Mouse (Mus musculus) testis, adult 2 months (tissue): ENCODE data around the gene Tnik. TPM values are rescaled to one million over a fixed set of nuclear protein-coding genes. Genes with fewer than 3 reads are reported as not detected.

ENCODE experiments used
- H3K27ac ChIP-seq: fragments of 200-500 bp; 2 replicates; pipeline ENCODE4 v1.5.1; 2012; ENCODE audit warnings: low read depth, low read length; ENCODE audit not compliant: control insufficient read depth, insufficient read depth
- H3K27me3 ChIP-seq: fragments of 200-500 bp; 2 replicates; pipeline ENCODE4 v1.6.1; 2012; ENCODE audit warnings: mild to moderate bottlenecking, low read length, moderate library complexity; ENCODE audit not compliant: control insufficient read depth, insufficient read depth
- H3K36me3 ChIP-seq: fragments of 200-500 bp; 2 replicates; pipeline ENCODE4 v1.6.1; 2012; ENCODE audit warnings: mild to moderate bottlenecking, low read length; ENCODE audit not compliant: control insufficient read depth, insufficient read depth
- H3K4me1 ChIP-seq: fragments of 200-500 bp; 2 replicates; pipeline ENCODE4 v1.6.1; 2012; ENCODE audit warnings: low read length; ENCODE audit not compliant: control insufficient read depth, insufficient read depth
- H3K4me3 ChIP-seq: fragments of 200-500 bp; 2 replicates; pipeline ENCODE4 v1.5.1; 2012; ENCODE audit warnings: low read depth, mild to moderate bottlenecking, low read length, moderate library complexity, mixed read lengths; ENCODE audit not compliant: control insufficient read depth
- CTCF ChIP-seq: fragments of 200-500 bp; IDR thresholded peaks from 2 replicates; pipeline ENCODE4 v1.5.1; 2012; ENCODE audit warnings: low read depth, mild to moderate bottlenecking, inconsistent platforms, low read length, moderate library complexity; ENCODE audit not compliant: control insufficient read depth, insufficient read depth, insufficient replicate concordance
- POLR2A ChIP-seq: fragments of 200-500 bp; IDR thresholded peaks from 2 replicates; pipeline ENCODE4 v1.6.1; 2012; ENCODE audit warnings: low read depth, mild to moderate bottlenecking, inconsistent platforms, low read length, moderate library complexity; ENCODE audit not compliant: control insufficient read depth
- polyA plus RNA-seq: library from polyadenylated mRNA; depleted of rRNA; stranded (reverse); fragments of >200 nt; gene quantifications from 2 replicates; pipeline ENCODE4 v1.2.3, GENCODE M21; 2012

The Tnik gene
- polyA plus RNA-seq, 1 experiment, result 7.4 TPM

DNA sequence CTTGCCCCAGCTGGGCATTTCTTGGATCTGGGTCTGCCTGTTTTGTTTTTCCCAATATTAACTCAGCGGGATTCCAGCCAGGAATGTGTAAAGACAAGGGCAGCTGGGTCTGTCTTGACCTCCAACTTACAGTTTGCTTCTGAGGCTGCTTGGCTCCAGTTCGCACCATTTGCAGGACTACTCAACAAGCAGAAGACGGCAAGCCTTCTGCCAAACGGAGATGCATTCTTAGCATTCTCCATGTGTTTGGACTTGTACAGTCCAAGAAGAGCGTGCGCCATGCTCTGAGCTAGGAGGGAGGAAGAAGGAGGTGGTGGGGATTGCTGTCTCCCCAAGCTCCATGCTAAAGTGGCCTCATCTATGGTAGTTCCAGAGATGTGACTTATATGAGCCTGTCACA, 70.9 kb downstream of the Tnik start:
- Histone ChIP-seq H3K36me3 (no peaks in the 10 kb centered on the region), H3K27ac (no peak overlapping the region), H3K4me1 (no peaks in the 10 kb centered on the region), H3K4me3 (no peak overlapping the region), H3K27me3 (no peaks in the 10 kb centered on the region)
- no peak for TF ChIP-seq CTCF
- no peak for TF ChIP-seq POLR2A

DNA sequence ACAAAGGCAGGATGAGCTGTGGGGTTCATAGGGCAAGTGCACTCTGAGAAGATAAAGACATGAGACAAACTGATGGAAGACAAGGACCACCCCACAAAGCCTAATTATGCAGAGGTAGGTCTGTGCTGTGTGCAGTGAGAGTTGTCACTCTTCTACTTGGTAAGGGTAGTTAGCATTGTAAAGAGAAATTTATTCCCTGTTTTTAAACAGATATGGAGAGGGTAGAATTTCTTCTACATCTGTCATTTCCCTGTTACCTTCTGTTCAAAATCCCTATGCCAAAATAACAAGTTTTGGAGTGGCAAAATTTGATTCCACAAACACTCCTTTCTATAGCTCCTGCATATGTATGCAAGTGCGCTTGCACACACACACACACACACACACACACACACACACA, 71.5 kb downstream of the Tnik start:
- TF ChIP-seq CTCF, result no peak
- TF ChIP-seq POLR2A, result no peak
- no peaks in the 10 kb centered on the region for H3K4me1 ChIP-seq
- H3K36me3 ChIP-seq, result no peaks in the 10 kb centered on the region
- no peaks in the 10 kb centered on the region for H3K27me3 ChIP-seq
- H3K4me3 ChIP-seq, result no peak overlapping the region
- no peak overlapping the region for H3K27ac ChIP-seq

DNA sequence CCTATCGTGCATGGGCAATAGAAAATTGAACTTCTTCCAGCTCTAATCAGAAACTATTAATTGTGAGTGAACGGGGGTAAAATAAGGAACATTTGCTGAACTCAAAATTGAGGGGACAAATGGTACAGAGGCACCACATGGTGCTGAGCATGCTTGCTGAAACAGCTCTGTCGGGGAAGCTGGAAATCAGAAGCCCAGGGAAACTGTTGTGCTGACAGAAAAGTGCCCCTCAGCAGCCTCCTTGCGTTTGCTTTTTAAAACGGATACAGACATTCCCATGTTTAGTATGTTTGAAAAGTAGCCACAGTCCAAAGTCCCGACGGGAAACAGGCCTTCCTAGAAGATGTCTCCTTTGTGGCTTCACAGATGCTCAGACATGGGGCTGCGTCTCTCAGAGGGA, 77.1 kb downstream of the Tnik start:
- Histone ChIP-seq H3K27ac (no peak overlapping the region), H3K27me3 (no peaks in the 10 kb centered on the region), H3K4me1 (no peaks in the 10 kb centered on the region), H3K36me3 (no peaks in the 10 kb centered on the region), H3K4me3 (no peak overlapping the region)
- TF ChIP-seq POLR2A (no peak), CTCF (no peak)

DNA sequence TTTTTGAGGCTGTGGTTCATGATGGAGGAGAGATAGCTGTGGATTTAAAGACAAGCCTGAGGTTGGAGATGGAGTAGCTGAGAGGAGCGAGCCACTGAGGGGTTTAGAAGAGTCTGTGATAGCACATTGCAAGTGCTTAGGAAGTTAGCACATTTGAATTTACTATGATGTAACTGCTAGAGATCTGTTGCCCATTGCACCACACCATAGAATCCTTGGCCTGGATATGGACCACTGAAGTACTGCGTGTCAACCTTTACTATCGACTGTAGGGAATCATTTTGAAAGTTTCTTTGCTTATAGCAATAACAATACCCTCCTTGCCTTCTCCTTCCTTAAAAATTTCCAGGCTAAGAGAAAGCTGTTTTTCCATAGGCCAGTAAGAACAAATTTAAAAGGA, 80.2 kb downstream of the Tnik start:
- H3K4me3 ChIP-seq, result no peak overlapping the region
- H3K4me1 ChIP-seq, result no peaks in the 10 kb centered on the region
- no peaks in the 10 kb centered on the region for H3K36me3 ChIP-seq
- no peaks in the 10 kb centered on the region for H3K27me3 ChIP-seq
- TF ChIP-seq CTCF (no peak), POLR2A (no peak)
- no peak overlapping the region for H3K27ac ChIP-seq

DNA sequence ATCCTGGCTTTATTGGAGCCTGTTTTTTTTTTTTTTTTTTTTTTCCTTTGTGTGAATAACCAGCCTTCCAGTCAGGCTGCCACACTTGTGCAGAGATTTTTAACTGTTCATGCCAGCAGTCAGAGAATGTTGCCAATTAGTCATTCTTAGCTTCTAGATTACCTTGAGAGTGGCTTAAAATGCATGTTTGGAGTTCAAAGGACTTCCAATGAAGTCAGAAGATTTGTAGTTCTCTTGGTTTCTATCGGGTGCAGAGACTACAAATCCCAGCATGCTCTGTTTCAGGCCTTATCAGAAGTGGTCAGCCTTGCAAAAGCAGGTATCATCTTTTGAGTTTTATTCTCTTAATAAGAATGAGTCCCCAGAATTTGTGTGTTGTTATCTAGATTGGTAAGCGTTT, 80.6 kb downstream of the Tnik start:
- no peaks in the 10 kb centered on the region for H3K36me3 ChIP-seq
- no peaks in the 10 kb centered on the region for H3K4me1 ChIP-seq
- H3K27me3 ChIP-seq, result no peaks in the 10 kb centered on the region
- no peak overlapping the region for H3K27ac ChIP-seq
- TF ChIP-seq CTCF (no peak), POLR2A (no peak)
- no peak overlapping the region for H3K4me3 ChIP-seq

DNA sequence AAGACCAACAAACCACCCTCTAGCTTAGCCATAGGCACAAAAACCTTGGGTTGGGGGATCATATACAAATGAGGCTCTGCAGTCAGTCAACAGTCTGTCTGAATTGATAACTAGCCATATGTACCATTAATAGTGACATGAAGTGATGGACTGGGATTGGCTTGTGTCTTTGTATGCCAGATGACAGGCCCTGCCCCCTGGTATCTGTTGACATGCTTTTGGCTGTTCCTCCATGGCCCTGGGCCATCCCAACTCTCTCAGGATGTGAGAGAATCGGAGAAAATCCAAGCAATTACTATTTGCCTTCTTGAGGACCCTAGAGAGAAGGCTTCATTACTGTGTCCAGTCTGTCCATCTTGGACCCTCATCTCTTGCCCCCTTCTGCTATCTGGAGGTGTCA, 82.4 kb downstream of the Tnik start:
- H3K36me3 ChIP-seq, result no peaks in the 10 kb centered on the region
- no peak overlapping the region for H3K4me3 ChIP-seq
- no peak overlapping the region for H3K27ac ChIP-seq
- TF ChIP-seq CTCF, result no peak
- TF ChIP-seq POLR2A, result no peak
- no peaks in the 10 kb centered on the region for H3K4me1 ChIP-seq
- H3K27me3 ChIP-seq, result no peaks in the 10 kb centered on the region

DNA sequence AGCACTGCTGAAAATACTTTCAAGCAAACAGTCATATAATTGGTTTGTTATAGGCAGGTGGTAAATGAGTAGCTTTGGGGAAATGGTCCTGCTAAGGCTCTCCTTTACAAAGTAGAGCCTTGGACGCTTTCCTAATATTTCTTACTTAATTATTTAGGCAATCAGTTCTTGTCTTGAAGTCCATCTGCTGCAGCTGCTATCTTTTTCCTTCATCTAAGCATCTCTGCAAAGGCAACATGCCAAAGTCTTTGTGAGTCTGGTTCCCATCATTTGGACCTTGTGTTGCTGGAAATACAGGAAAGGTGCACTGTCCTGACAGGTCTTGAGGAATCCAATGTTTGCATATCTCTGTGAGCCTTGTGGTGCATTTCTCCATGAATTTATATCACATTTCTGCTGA, 82.9 kb downstream of the Tnik start:
- Histone ChIP-seq H3K36me3 (no peaks in the 10 kb centered on the region), H3K27ac (no peak overlapping the region), H3K4me3 (no peak overlapping the region), H3K27me3 (no peaks in the 10 kb centered on the region), H3K4me1 (no peaks in the 10 kb centered on the region)
- no peak for TF ChIP-seq POLR2A
- TF ChIP-seq CTCF, result no peak

DNA sequence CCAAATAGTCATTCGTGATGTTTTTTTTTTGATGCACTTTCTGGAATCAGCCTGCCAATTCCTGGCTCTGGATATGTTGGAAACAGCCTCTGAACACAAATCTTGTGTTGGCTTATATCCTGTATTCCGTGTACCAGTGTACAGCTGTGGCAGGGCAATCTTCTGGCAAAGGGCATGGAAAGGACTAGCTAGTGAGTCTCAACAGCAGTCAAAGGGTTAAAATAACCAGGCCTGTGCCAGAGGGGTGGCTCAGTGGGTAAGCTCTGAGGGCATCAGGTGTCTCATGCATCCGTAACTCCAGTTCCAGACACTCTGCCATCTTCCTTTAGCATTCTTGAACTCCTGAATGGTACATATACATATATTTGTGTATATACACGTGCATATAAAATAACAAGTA, 83.5 kb downstream of the Tnik start:
- Histone ChIP-seq H3K27ac (no peak overlapping the region), H3K36me3 (no peaks in the 10 kb centered on the region), H3K27me3 (no peaks in the 10 kb centered on the region), H3K4me1 (no peaks in the 10 kb centered on the region), H3K4me3 (no peak overlapping the region)
- TF ChIP-seq POLR2A (no peak), CTCF (no peak)
